Mouse (Mus musculus): ENCODE data around the gene Fyn.

Fyn gene

DNA sequence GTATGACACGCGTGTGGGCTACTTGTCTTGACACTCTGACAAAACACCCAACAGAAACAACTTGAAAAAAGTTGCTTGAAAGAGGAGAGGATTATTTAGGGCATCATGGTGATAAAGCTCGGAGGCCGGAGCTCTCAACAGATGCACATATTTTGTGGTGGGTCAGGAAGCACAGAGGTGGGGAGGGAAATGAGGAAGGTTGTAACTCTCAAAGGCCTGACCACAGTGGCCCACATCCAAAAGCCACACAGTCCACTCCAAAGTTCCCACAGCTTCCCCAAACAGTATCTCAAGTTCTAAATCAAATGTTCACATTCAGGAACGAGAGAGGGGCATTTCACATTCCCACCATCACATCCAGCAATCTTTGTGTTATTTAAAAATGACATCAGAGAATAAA lies 232.4 kb downstream of the Fyn start:
- DNase-seq (ENCODE audit: low spot score in 2 of 2) = no peak

- no peak for DNase-seq (ENCODE audit: low spot score in 2 of 2)
These were observed 237.8 kb downstream of the Fyn start for GRCm38 (mm10) chr10:39606434-39606833.

DNA sequence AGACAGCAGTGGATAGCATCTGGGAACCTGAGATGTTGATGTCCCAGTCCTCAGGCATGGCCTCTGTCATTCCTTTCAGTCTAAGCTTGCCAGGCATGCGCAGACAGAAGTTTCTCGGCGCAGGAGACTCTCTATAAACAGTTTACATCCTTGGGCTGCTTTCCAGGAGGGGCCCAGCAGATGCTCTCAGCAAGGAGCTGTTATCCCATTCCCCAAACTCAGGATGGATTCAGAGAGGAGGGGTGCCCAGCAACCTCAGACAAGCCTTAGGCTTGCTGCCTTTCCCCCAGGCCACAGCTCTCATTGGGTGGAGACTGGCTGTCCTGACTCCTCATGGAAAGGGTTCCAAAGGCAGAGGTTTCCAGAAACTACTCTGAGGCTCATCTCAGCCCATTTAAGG lies 242.6 kb downstream of the Fyn start:
- DNase-seq (ENCODE audit: low spot score in 2 of 2) = no peak

DNA sequence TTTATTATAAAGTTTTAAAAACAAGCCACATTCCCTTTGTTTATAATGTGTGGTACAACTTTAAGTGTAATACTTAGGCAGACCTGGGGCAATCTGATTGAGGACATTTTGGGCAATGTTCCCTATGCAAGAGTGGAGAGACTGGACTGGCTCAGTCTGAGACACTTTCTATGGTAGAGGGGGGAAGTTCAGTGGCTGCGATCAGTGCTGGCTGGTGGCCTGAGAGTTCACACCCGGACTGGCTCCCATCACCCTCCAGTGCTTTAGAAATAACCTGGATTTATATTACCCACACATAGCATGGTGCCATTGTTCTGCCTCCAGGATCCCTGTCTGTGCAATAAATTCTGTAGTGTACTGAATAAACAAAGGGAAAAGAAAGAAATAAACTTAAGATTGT lies 243.5 kb downstream of the Fyn start:
- DNase-seq (ENCODE audit: low spot score in 2 of 2) = no peak

DNA sequence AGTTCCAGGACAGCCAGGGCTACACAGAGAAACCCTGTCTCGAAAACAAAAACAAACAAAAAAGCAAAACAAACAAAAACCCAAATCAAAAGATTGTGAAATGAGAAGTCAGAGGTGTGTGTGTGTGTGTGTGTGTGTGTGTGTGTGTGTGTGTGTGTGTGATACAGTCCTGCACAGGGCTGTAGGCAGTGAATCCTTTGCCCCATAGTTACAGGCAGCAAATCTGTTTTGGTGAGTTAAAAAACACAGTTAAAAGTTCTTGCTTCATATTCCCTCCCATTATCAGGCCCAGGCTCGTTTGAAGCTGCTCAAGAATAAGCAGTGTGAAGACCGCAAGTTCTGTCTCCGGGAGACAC lies 244.0 kb downstream of the Fyn start, which contains the start of gene Traf3ip2:
TSS of gene Traf3ip2 (plus strand) at position 302 of the 356 bp plus-strand sequence.
- DNase-seq (ENCODE audit: low spot score in 2 of 2) = no peak

- peak; percentile 20 to 30 for DNase-seq (ENCODE audit: low spot score in 2 of 2)
These were observed 244.6 kb downstream of the Fyn start for GRCm38 (mm10) chr10:39612989-39613831.

DNA sequence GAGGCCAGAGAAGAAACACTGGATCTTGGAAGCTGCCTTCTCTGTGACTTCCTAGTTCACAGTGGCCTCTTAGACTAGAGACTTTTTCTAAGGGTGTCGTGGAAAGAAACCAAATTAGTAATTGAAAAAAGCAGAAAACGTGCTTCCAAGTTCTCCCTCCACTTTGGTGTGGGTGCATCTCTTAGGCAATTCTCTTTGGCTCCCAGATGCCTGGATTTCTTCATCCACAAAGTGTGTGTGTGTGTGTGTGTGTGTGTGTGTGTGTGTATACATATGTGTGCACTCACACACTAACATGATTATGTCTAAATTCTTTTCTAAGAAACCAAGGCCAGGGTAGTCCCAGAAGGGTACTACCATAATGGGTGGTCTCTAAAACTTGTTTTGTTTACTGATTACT lies 245.3 kb downstream of the Fyn start:
- DNase-seq (ENCODE audit: low spot score in 2 of 2) = no peak

DNA sequence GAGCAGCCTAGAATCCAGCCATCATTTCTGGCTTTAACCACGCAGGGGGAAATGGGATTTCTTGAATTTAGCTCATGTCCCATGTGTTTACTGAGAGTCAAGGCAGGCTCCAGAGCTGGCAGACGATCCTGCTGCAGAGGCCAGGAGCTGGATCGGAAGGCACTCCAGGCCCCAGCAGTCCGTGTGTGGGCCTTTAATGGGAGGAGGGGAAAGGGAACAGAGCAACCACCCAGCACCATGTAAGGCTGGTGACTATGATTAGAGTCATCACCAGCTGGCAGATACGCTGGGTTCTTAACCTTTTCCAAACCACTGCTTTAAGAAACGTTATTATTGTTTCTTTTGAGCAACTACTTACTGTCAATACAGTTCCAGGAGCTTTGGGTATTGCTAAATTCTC lies 246.0 kb downstream of the Fyn start:
- DNase-seq (ENCODE audit: low spot score in 2 of 2) = peak; percentile 17 to 41

Data from cerebellum, postnatal 4 days (tissue).